Mouse (Mus musculus) limb, embryonic 14.5 days (tissue): ENCODE results near the gene Noct. TPM values are rescaled to one million over a fixed set of nuclear protein-coding genes. Genes with fewer than 3 reads are reported as not detected.

Experiments used
- ATAC-seq: fragments of 200-750 bp; cut with Nextera tagmentation; 2 replicates; pipeline ENCODE4 v1.8.0; 2017; ENCODE audit warnings: low read depth, moderate number of reproducible peaks, moderate TSS enrichment; ENCODE audit not compliant: low FRiP score
- DNase-seq: peaks from one replicate; pipeline ENCODE4 v3.0.0-alpha.2; 2015; ENCODE audit warnings: low spot score
- H3K27ac ChIP-seq: fragments of 300-500 bp; sonication (generic); replicated peaks from 2 replicates; pipeline ENCODE4 v1.5.1; 2014; ENCODE audit warnings: low read depth, mild to moderate bottlenecking, low read length, moderate library complexity, mixed read lengths
- H3K27me3 ChIP-seq: fragments of 300-500 bp; sonication (generic); 2 replicates; pipeline ENCODE4 v1.6.1; 2014; ENCODE audit warnings: low read length, mixed read lengths; ENCODE audit not compliant: control insufficient read depth, insufficient read depth
- H3K36me3 ChIP-seq: fragments of 300-500 bp; sonication (generic); 2 replicates; pipeline ENCODE4 v1.6.1; 2014; ENCODE audit warnings: mild to moderate bottlenecking, low read length, moderate library complexity, mixed read lengths; ENCODE audit not compliant: control insufficient read depth, insufficient read depth
- H3K4me1 ChIP-seq: fragments of 300-500 bp; sonication (generic); 2 replicates; pipeline ENCODE4 v1.6.1; 2014; ENCODE audit warnings: antibody characterized with exemption, low read length, mixed read lengths; ENCODE audit not compliant: control insufficient read depth, insufficient read depth
- H3K4me2 ChIP-seq: fragments of 300-500 bp; sonication (generic); replicated peaks from 2 replicates; pipeline ENCODE4 v1.6.1; 2014; ENCODE audit warnings: low read depth, mild to moderate bottlenecking, low read length, moderate library complexity; ENCODE audit not compliant: severe bottlenecking
- H3K4me3 ChIP-seq: fragments of 300-500 bp; sonication (generic); replicated peaks from 2 replicates; pipeline ENCODE4 v1.5.1; 2014; ENCODE audit warnings: low read length
- H3K9ac ChIP-seq: fragments of 300-500 bp; sonication (generic); 2 replicates; pipeline ENCODE4 v1.6.1; 2014; ENCODE audit warnings: mild to moderate bottlenecking, low read depth, low read length, moderate library complexity; ENCODE audit not compliant: severe bottlenecking
- H3K9me3 ChIP-seq: fragments of 300-500 bp; sonication (generic); 2 replicates; pipeline ENCODE4 v1.6.1; 2016; ENCODE audit warnings: low read length; ENCODE audit not compliant: control insufficient read depth
- POLR2A ChIP-seq: fragments of 200-500 bp; IDR thresholded peaks from 2 replicates; pipeline ENCODE4 v1.8.0; 2012; ENCODE audit warnings: inconsistent platforms, mild to moderate bottlenecking, moderate library complexity, borderline replicate concordance; ENCODE audit not compliant: insufficient read depth, insufficient read length; ENCODE audit errors: extremely low read depth
- WGBS: fragments of 180-500 bp; shearing (Covaris S2); extraction: QIAGEN DNeasy Blood & Tissue Kit; methylation state at CpG from one replicate; pipeline ENCODE4 v1.1.7; 2014; 5-methylcytosine and 5-hydroxymethylcytosine counted together
- microRNA-seq: library from miRNA; unstranded; fragments of <30 nt; microRNA quantifications from one replicate; pipeline ENCODE4, GENCODE M21; 2016
- polyA plus RNA-seq, 2 experiments: library from polyadenylated mRNA; depleted of rRNA in 1 of 2; stranded (reverse) in 1 of 2; unstranded in 1 of 2; fragments of >200 nt; fragmentation: Nextera tagmentation in 1 of 2; extraction: Ambion mirVana in 1 of 2; gene quantifications; 2 replicates each; pipeline versions ENCODE4 v1.2.1 to v1.2.3; 2012 to 2014

Gene Noct
- polyA plus RNA-seq, 2 experiments: 10.0 to 18.0 TPM

- ATAC-seq: peak; percentile 76; the same call in 1 of the 2 replicates
- no peaks in the 10 kb centered on the region for H3K27me3 ChIP-seq
Measured at GRCm38 (mm10) chr3:51288880-51289821, 64.9 kb downstream of the Noct start.

GRCm38 (mm10) chr3:51294251-51294650 is 70.0 kb downstream of the Noct start:
- no peak for TF ChIP-seq POLR2A
- no peak for DNase-seq
- WGBS: 51% methylated on average over 2 of the region's 2 CpGs

More at GRCm38 (mm10) chr3:51288880-51289821, 64.9 kb downstream of the Noct start:
- peak; percentile 94 for DNase-seq
- TF ChIP-seq POLR2A: no peak
- Histone ChIP-seq H3K36me3 (no peaks in the 10 kb centered on the region; the same call in 1 of the 2 replicates), H3K27ac (no peak overlapping the region), H3K4me2 (no peak overlapping the region), H3K9me3 (no peaks in the 10 kb centered on the region), H3K4me1 (no peaks in the 10 kb centered on the region), H3K4me3 (no peak overlapping the region), H3K9ac (no peak overlapping the region)
- WGBS: 54% methylated on average over 11 of the region's 11 CpGs

GRCm38 (mm10) chr3:51295225-51295624 is 71.0 kb downstream of the Noct start:
- H3K9ac ChIP-seq: no peak overlapping the region
- 76% methylated on average over 2 of the region's 2 CpGs for WGBS
- H3K27ac ChIP-seq: no peak overlapping the region
- TF ChIP-seq POLR2A: no peak
- DNase-seq (no peak), ATAC-seq (no peak)
- no peak overlapping the region for H3K4me3 ChIP-seq
- H3K9me3 ChIP-seq: no peaks in the 10 kb centered on the region
- no peaks in the 10 kb centered on the region for H3K27me3 ChIP-seq
- H3K36me3 ChIP-seq: peaks cover 4% of the 10 kb centered on the region
- H3K4me1 ChIP-seq: no peaks in the 10 kb centered on the region
- no peak overlapping the region for H3K4me2 ChIP-seq

More at GRCm38 (mm10) chr3:51294251-51294650, 70.0 kb downstream of the Noct start:
- Histone ChIP-seq H3K4me1 (no peaks in the 10 kb centered on the region), H3K27me3 (no peaks in the 10 kb centered on the region), H3K27ac (no peak overlapping the region), H3K9ac (no peak overlapping the region), H3K4me2 (no peak overlapping the region), H3K36me3 (peaks cover 4% of the 10 kb centered on the region), H3K9me3 (no peaks in the 10 kb centered on the region), H3K4me3 (no peak overlapping the region)
- ATAC-seq: no peak

- WGBS: 57% methylated on average over 1 of the region's 1 CpGs
Measured at GRCm38 (mm10) chr3:51296790-51297189, 72.5 kb downstream of the Noct start.

More at GRCm38 (mm10) chr3:51296790-51297189, 72.5 kb downstream of the Noct start:
- DNase-seq (no peak), ATAC-seq (no peak)
- Histone ChIP-seq H3K9me3 (no peaks in the 10 kb centered on the region), H3K27me3 (no peaks in the 10 kb centered on the region), H3K36me3 (peaks cover 4% of the 10 kb centered on the region), H3K4me1 (no peaks in the 10 kb centered on the region), H3K4me2 (no peak overlapping the region), H3K27ac (no peak overlapping the region), H3K4me3 (no peak overlapping the region), H3K9ac (no peak overlapping the region)
- TF ChIP-seq POLR2A: no peak

Small RNA genes within 50 kb of the gene (microRNA-seq; reads per million reads assigned to microRNA genes)
- gene Gm24282: not detected

Other genes starting within 250 kb of the Noct start
- 60.8 and 61.4 TPM in 2 replicates for gene Elf2, start 116.2 kb downstream of the Noct start, polyA plus RNA-seq (2012; rRNA removed)
- 59.3 and 64.0 TPM in 2 replicates for gene Elf2, start 116.2 kb downstream of the Noct start, polyA plus RNA-seq (2014; fragmentation: Nextera tagmentation; extraction: Ambion mirVana)
- 3.1 TPM in 2 replicates for gene Mgarp, start 172.3 kb downstream of the Noct start, polyA plus RNA-seq (2012; rRNA removed)
- gene Mgarp, start 172.3 kb downstream of the Noct start, polyA plus RNA-seq (2014; fragmentation: Nextera tagmentation; extraction: Ambion mirVana): 4.0 and 4.9 TPM in 2 replicates
- 249 and 276 TPM in 2 replicates for gene Ndufc1, start 184.5 kb downstream of the Noct start, polyA plus RNA-seq (2012; rRNA removed)
- 624 and 640 TPM in 2 replicates for gene Ndufc1, start 184.5 kb downstream of the Noct start, polyA plus RNA-seq (2014; fragmentation: Nextera tagmentation; extraction: Ambion mirVana)
- gene Naa15, start 190.7 kb downstream of the Noct start, polyA plus RNA-seq (2012; rRNA removed): 22.4 and 26.9 TPM in 2 replicates
- 37.4 and 37.8 TPM in 2 replicates for gene Naa15, start 190.7 kb downstream of the Noct start, polyA plus RNA-seq (2014; fragmentation: Nextera tagmentation; extraction: Ambion mirVana)